In genomic region chr1:170479458-170479798, GRCm38 (mm10) we compare ENCODE assay signal across 9 mouse cellular contexts.
DNase-seq lines count a peak whose midpoint lies in the region; ATAC-seq and TF ChIP-seq lines count a peak whose summit lies in the region.
"Had no signal": no experiment of that assay in that cellular context is flagged by ENCODE, and none has a peak within 500 bp of the region (broad histone marks: within the 10 kb centered on the region; RNA-seq: fewer than 3 reads in every experiment).

No protein-coding gene starts in this region.

- TF ChIP-seq CTCF in lung, postnatal 0 days (IDR thresholded peaks at IDR 0.05): no peak
- TF ChIP-seq CTCF in lung, adult 2 months (IDR thresholded peaks at IDR 0.05; ENCODE audit: insufficient read depth, low read length): no peak

- H3K36me3 ChIP-seq in heart, embryonic 12.5 days: no peaks in the 10 kb centered on the region
- H3K36me3 ChIP-seq in lung, postnatal 0 days (ENCODE audit: insufficient read depth, low read length): no peaks in the 10 kb centered on the region
- no peaks in the 10 kb centered on the region for H3K36me3 ChIP-seq in limb, embryonic 14.5 days (ENCODE audit: control insufficient read depth, insufficient read depth, low read length)

- TF ChIP-seq EP300 in lung, postnatal 0 days (IDR thresholded peaks at IDR 0.05): no peak; the same call in 1 of the 2 replicates

- no peaks in the 10 kb centered on the region for H3K27me3 ChIP-seq in heart, embryonic 12.5 days (replicated peaks)
- H3K27me3 ChIP-seq in lung, postnatal 0 days (replicated peaks; ENCODE audit: insufficient read depth, low read length): no peaks in the 10 kb centered on the region
- no peaks in the 10 kb centered on the region for H3K27me3 ChIP-seq in limb, embryonic 14.5 days (ENCODE audit: control insufficient read depth, insufficient read depth, low read length)

- intact Hi-C loops in heart, postnatal 10 days (cut with DNase I): no loop called here

- no peak for TF ChIP-seq POLR2A in lung, adult 2 months (IDR thresholded peaks at IDR 0.05; ENCODE audit: borderline replicate concordance, extremely low read depth, low read depth, low read length)
- no peak for TF ChIP-seq POLR2A in limb, embryonic 14.5 days (IDR thresholded peaks at IDR 0.05; ENCODE audit: borderline replicate concordance, extremely low read depth, insufficient read depth, insufficient read length)

- no peak for DNase-seq in heart, postnatal 10 days
- DNase-seq in lung, postnatal 0 days (ENCODE audit: low spot score): no peak
- no peak for DNase-seq in lung, adult 2 months
- no peak for DNase-seq in limb, embryonic 14.5 days (ENCODE audit: low spot score)
- peak; percentile 64 for DNase-seq in yolk sac, embryonic 10.5 days (ENCODE audit: low spot score)
- no peak for DNase-seq in frontal cortex, adult 2 months (ENCODE audit: extremely low spot score in 1 of 2, low spot score in 1 of 2)
- no peak for DNase-seq in thymus, postnatal 4 days
- DNase-seq: layer of hippocampus, postnatal 36 days had no signal

- peaks cover 68% of the 10 kb centered on the region for H3K4me1 ChIP-seq in heart, embryonic 12.5 days (replicated peaks)
- H3K4me1 ChIP-seq in lung, postnatal 0 days (ENCODE audit: insufficient read depth, low read depth, low read length): peaks cover 5% of the 10 kb centered on the region; the same call in 1 of the 2 replicates
- peaks cover 22% of the 10 kb centered on the region for H3K4me1 ChIP-seq in lung, adult 2 months (ENCODE audit: control insufficient read depth, insufficient read depth, low read length)
- H3K4me1 ChIP-seq in limb, embryonic 14.5 days (ENCODE audit: control insufficient read depth, insufficient read depth, low read length): peaks cover 33% of the 10 kb centered on the region

- 18% methylated on average over 3 of the region's 3 CpGs for WGBS in heart, embryonic 12.5 days
- WGBS in lung, postnatal 0 days: 1% methylated on average over 3 of the region's 3 CpGs
- 22% methylated on average over 3 of the region's 3 CpGs for WGBS in lung, adult 2 months
- WGBS in limb, embryonic 14.5 days: 18% methylated on average over 3 of the region's 3 CpGs

- peak; percentile 74; the same call in 1 of the 2 replicates for ATAC-seq in heart, embryonic 12.5 days (ENCODE audit: insufficient number of reproducible peaks, low FRiP score)
- ATAC-seq in lung, postnatal 0 days: peak; percentile 60
- ATAC-seq in limb, embryonic 14.5 days (ENCODE audit: low FRiP score, low read depth): 0 out of 2 replicates have a peak, but pooled peaks have one; percentile 66

- H3K4me3 ChIP-seq in heart, embryonic 12.5 days: no peak overlapping the region
- no peak overlapping the region for H3K4me3 ChIP-seq in lung, postnatal 0 days (ENCODE audit: low read depth, low read length)
- H3K4me3 ChIP-seq in lung, adult 2 months (replicated peaks; ENCODE audit: extremely low read depth, low read depth, low read length): no peak overlapping the region
- no peak overlapping the region for H3K4me3 ChIP-seq in limb, embryonic 14.5 days (replicated peaks; ENCODE audit: low read length)

- no peak overlapping the region for H3K9ac ChIP-seq in heart, embryonic 12.5 days
- no peak overlapping the region for H3K9ac ChIP-seq in lung, postnatal 0 days (replicated peaks; ENCODE audit: low read depth)
- no peak overlapping the region for H3K9ac ChIP-seq in limb, embryonic 14.5 days (ENCODE audit: low read depth, low read length, severe bottlenecking)

- no peaks in the 10 kb centered on the region for H3K9me3 ChIP-seq in heart, embryonic 12.5 days (replicated peaks)
- no peaks in the 10 kb centered on the region for H3K9me3 ChIP-seq in lung, postnatal 0 days (ENCODE audit: low read length)
- no peaks in the 10 kb centered on the region for H3K9me3 ChIP-seq in limb, embryonic 14.5 days (ENCODE audit: control insufficient read depth, low read length)

- no peak overlapping the region for H3K27ac ChIP-seq in heart, embryonic 12.5 days (ENCODE audit: poor library complexity, severe bottlenecking)
- H3K27ac ChIP-seq in lung, postnatal 0 days (ENCODE audit: low read length): no peak overlapping the region
- H3K27ac ChIP-seq in limb, embryonic 14.5 days (replicated peaks; ENCODE audit: low read depth, low read length): no peak overlapping the region

- H3K4me2 ChIP-seq in heart, embryonic 12.5 days: no peak overlapping the region
- no peak overlapping the region for H3K4me2 ChIP-seq in lung, postnatal 0 days (replicated peaks; ENCODE audit: low read depth, low read length)
- H3K4me2 ChIP-seq in limb, embryonic 14.5 days (replicated peaks; ENCODE audit: low read depth, low read length, severe bottlenecking): no peak overlapping the region
